Mouse (Mus musculus): ENCODE data around the gene Olfr1532-ps1.
"Not testable (repeated sequence)": the region's sequence is repeated elsewhere in the genome, so short reads cannot be mapped to it uniquely, and the experiment has no call there.

Olfr1532-ps1 gene

DNA sequence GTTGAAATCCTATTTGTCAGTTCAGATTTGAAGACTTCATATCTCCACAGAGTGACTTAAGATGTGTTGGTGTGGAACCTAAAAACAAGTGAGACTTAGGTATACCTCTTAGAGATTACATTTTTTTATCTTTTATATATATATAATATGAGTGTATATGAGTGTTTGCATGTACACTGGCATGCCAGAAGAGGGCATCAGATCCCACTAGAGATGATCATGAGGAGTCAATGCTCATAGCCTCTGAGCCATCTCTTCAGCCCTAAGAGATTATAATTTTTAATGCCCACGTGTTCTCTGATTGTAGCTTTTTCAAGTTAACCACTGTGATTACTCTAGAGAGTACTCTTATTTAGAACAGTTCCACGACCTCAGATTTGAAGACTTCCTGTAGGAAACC is at the start of gene Olfr1532-ps1:
TSS of gene Olfr1532-ps1 (plus strand) at position 326 of the 400 bp plus-strand sequence.
- DNase-seq (ENCODE audit: extremely low spot score) = no peak

DNA sequence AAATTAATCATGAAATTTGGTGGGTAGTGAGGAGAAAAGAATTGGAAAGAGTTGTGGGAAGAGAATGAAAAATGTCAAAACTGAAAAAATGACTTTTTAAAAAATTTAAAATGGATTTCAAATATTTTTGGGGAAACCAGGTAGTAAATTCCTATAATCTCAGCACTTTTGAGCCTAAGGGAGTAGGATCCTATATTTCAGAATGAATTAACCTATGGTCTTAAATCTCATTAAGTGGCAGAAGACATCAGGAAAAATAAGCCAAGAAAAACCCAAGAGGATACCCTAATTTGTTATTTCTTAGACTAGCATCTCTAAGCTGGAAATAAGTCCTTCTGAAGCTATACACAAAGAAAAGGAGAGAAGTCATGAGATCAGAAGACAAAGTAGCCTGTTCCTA is 44.9 kb upstream of the Olfr1532-ps1 start, which contains the start of gene Olfr704:
TSS of gene Olfr704 (plus strand) at position 301 of the 400 bp plus-strand sequence.
- no peak for DNase-seq (ENCODE audit: extremely low spot score)

DNA sequence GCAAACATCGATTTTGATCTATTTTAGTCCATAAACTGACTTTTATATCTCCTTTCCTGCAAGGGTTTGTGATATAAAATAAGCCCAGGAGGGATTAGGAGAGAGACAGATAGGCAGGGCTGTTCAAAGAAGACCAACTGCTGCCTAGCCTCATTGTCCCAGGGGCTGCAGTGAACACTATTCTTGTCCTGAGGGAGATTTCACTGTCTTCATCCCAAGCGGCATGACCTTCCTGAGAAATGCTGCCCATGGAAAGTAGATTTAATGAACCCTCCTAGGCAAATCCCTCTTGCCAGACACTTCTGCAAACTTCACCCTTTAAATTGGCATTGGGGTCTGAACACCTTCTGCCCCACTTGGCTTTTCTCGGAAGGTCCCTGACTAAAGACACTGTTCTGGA is 31.0 kb upstream of the Olfr1532-ps1 start, which contains the start of gene Olfr705:
TSS of gene Olfr705 (minus strand) at position 101 of the 400 bp plus-strand sequence.
- DNase-seq (ENCODE audit: extremely low spot score) = no peak

DNA sequence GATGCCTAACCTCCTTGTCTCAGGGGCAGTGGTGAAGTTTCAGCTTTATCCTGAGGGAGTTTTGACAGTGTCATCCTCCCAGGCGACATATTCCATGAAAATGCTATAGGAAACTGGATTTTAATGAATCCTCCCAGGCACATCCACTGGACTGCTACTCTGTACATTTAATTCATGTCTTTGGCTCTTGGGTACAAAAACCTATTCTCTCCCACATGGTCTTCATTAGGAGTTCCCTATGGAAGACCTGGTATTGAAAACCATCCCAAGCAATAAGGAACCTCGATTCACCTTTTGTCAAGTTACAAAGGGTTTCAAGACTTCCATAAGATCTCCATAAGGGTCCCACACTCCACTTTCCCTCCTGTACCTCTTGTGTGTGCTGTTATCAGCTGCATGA is 19.7 kb upstream of the Olfr1532-ps1 start, which contains the start of gene Olfr706:
TSS of gene Olfr706 (minus strand) at position 101 of the 400 bp plus-strand sequence.
- DNase-seq (ENCODE audit: extremely low spot score) = no peak

DNA sequence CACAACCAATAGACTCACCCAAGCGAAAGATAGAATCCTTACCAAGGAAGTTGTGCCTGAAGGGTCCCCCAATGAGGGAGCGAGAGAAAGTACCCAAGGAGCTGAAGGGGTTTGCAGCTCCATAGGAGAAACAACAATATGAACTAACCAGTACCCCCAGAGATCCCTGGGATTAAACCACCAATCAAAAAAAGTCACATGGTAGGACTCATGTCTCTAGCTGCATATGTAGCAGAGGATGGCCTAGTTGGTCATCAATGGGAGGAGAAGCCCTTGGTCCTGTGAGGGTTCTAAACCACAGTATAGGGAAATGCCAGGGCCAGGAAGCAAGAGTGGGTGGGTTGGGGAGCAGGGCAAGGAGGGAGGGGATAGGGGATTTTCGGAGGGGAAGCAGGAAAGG is 6.7 kb upstream of the Olfr1532-ps1 start, which contains the start of gene Olfr707:
TSS of gene Olfr707 (minus strand) at position 101 of the 400 bp plus-strand sequence.
- not testable (repeated sequence) for DNase-seq (ENCODE audit: extremely low spot score)

DNA sequence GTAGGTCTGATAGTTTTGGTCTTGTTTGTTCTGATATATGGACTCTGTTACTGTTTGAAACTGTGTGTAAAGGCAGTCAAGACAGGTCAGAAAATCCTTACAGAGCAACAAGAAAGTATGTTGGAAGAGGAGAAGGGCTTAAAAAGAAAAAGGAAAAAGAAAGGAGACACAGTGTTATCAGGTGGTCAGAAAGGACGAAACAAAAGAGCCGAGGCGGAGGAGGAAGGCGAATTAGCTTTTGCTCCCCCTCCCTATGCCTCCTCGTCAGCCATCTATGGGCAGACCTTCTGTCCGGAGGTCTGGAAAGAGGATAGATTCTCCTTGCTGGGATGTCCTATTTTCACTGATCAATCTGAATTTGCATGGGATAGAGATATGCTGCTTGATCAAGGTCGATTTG is 13.2 kb downstream of the Olfr1532-ps1 start:
- DNase-seq (ENCODE audit: extremely low spot score) = not testable (repeated sequence)

DNA sequence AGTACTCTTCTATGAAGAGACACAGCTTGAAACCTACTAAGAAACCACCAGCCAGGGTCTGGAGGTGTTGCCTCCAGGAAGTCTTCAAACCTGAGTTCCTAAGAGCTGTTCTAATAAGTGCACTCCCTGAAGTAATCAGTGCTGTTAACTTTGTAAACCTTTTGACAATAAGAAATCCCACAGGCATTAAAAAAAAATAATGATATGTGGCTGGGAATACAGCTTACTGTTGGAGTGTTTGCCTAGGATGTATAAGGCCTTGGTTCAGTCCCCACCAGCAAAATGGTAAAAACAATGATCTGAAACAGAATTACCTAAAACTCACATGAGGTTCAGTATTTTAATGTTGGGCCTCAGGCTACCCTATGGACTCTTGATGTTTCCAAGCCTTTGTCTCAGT is 24.3 kb downstream of the Olfr1532-ps1 start, which contains the start of gene Olfr709-ps1:
TSS of gene Olfr709-ps1 (minus strand) at position 101 of the 400 bp plus-strand sequence.
- no peak for DNase-seq (ENCODE audit: extremely low spot score)

DNA sequence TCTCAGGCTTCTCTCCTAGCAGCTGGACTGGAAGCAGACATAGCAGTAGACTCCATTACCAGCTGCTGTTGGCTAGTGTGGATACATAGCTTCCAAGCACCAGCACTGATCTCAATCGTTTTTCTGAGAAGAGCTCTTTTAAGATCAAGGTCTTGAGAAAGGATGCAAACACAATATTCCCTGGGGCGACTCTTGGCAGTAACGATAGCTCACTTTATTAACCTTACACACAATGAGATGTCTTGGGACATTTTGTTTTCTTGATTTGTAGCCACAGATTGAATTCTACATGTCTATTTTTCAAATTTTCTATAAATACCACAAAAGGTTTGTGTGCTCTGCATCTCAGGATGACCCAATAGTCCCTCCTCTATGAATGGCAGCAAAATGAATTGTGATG is 40.4 kb downstream of the Olfr1532-ps1 start, which contains the start of gene Olfr710:
TSS of gene Olfr710 (minus strand) at position 101 of the 400 bp plus-strand sequence.
- no peak for DNase-seq (ENCODE audit: extremely low spot score)

DNA sequence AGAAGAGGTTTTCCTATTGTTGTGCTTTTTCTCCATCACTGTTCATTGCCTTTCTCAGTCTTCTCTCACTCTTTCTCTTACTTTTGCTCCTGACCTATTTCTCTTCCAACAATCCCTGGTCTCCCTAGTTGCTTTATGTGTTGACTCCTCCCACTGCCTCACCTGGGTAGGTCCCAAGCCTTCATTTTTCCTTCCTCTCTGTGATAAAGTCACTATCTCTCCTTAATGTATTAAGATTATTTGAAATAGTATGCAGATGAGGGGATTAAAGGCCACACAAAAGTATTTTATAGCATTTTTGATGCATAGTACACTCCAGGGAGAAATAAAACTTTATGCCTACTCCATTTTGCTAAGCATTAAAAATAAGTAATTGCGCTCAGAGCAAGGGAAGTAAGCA is 56.0 kb downstream of the Olfr1532-ps1 start, which contains the start of gene Olfr6:
TSS of gene Olfr6 (minus strand) at position 101 of the 400 bp plus-strand sequence.
- DNase-seq (ENCODE audit: extremely low spot score) = no peak

Data from embryo, embryonic 9.5 days (tissue).